Mouse (Mus musculus): Measurements from ENCODE around the gene Qtrt1. TPM values are rescaled to one million over a fixed set of nuclear protein-coding genes. Genes with fewer than 3 reads are reported as not detected.
A peak's percentile ranks its signal among the peaks of the same experiment; 100 is the strongest.

The Qtrt1 gene
- polyA plus RNA-seq, 1 experiment from 2014 or later, result 60.3 TPM

- H3K36me3 ChIP-seq (ENCODE audit: control insufficient read depth, insufficient read depth, low read length), result no peaks in the 10 kb centered on the region
- no peak overlapping the region for H3K27ac ChIP-seq (ENCODE audit: low read length)
- WGBS, result 78% methylated on average over 6 of the region's 6 CpGs
- no peak overlapping the region for H3K4me3 ChIP-seq (ENCODE audit: low read length)
- H3K4me2 ChIP-seq (ENCODE audit: low read depth, low read length), result no peak overlapping the region
- no peaks in the 10 kb centered on the region for H3K27me3 ChIP-seq (replicated peaks; ENCODE audit: control insufficient read depth, insufficient read depth, low read length)
- peaks cover 10% of the 10 kb centered on the region for H3K4me1 ChIP-seq (ENCODE audit: control insufficient read depth, insufficient read depth, low read length)
- no peaks in the 10 kb centered on the region for H3K9me3 ChIP-seq (ENCODE audit: control insufficient read depth, low read length)
- no peak overlapping the region for H3K9ac ChIP-seq (ENCODE audit: low read depth, low read length)
- no peak for ATAC-seq
These were observed 16.5 kb downstream of the Qtrt1 start for GRCm38 (mm10) chr9:21428178-21428577.

- Histone ChIP-seq H3K4me2 (ENCODE audit: low read depth, low read length) (no peak overlapping the region), H3K4me3 (ENCODE audit: low read length) (no peak overlapping the region), H3K27me3 (replicated peaks; ENCODE audit: control insufficient read depth, insufficient read depth, low read length) (no peaks in the 10 kb centered on the region), H3K4me1 (ENCODE audit: control insufficient read depth, insufficient read depth, low read length) (peaks cover 10% of the 10 kb centered on the region), H3K9ac (ENCODE audit: low read depth, low read length) (no peak overlapping the region), H3K9me3 (ENCODE audit: control insufficient read depth, low read length) (no peaks in the 10 kb centered on the region), H3K27ac (ENCODE audit: low read length) (no peak overlapping the region), H3K36me3 (ENCODE audit: control insufficient read depth, insufficient read depth, low read length) (no peaks in the 10 kb centered on the region)
- no peak for ATAC-seq
- WGBS, result 80% methylated on average over 7 of the region's 7 CpGs
These were observed 19.1 kb downstream of the Qtrt1 start for GRCm38 (mm10) chr9:21430724-21431123.

- Histone ChIP-seq H3K9me3 (ENCODE audit: control insufficient read depth, low read length) (no peaks in the 10 kb centered on the region), H3K4me1 (ENCODE audit: control insufficient read depth, insufficient read depth, low read length) (peaks cover 12% of the 10 kb centered on the region; the same call in 1 of the 2 replicates), H3K4me3 (ENCODE audit: low read length) (no peak overlapping the region), H3K36me3 (ENCODE audit: control insufficient read depth, insufficient read depth, low read length) (no peaks in the 10 kb centered on the region), H3K4me2 (ENCODE audit: low read depth, low read length) (no peak overlapping the region), H3K9ac (ENCODE audit: low read depth, low read length) (no peak overlapping the region), H3K27me3 (replicated peaks; ENCODE audit: control insufficient read depth, insufficient read depth, low read length) (no peaks in the 10 kb centered on the region), H3K27ac (ENCODE audit: low read length) (no peak overlapping the region)
- ATAC-seq, result no peak
- 82% methylated on average over 7 of the region's 7 CpGs for WGBS
These were observed 20.4 kb downstream of the Qtrt1 start for GRCm38 (mm10) chr9:21432066-21432465.

- H3K9me3 ChIP-seq (ENCODE audit: control insufficient read depth, low read length), result no peaks in the 10 kb centered on the region
- WGBS, result 92% methylated on average over 8 of the region's 8 CpGs
- H3K36me3 ChIP-seq (ENCODE audit: control insufficient read depth, insufficient read depth, low read length), result no peaks in the 10 kb centered on the region
- peaks cover 10% of the 10 kb centered on the region; the same call in 1 of the 2 replicates for H3K4me1 ChIP-seq (ENCODE audit: control insufficient read depth, insufficient read depth, low read length)
- H3K9ac ChIP-seq (ENCODE audit: low read depth, low read length), result no peak overlapping the region
- no peak overlapping the region for H3K4me3 ChIP-seq (ENCODE audit: low read length)
- ATAC-seq, result no peak
- no peak overlapping the region for H3K4me2 ChIP-seq (ENCODE audit: low read depth, low read length)
- no peak overlapping the region for H3K27ac ChIP-seq (ENCODE audit: low read length)
- H3K27me3 ChIP-seq (replicated peaks; ENCODE audit: control insufficient read depth, insufficient read depth, low read length), result no peaks in the 10 kb centered on the region
These were observed 22.1 kb downstream of the Qtrt1 start for GRCm38 (mm10) chr9:21433766-21434165.

GRCm38 (mm10) chr9:21434410-21434809, 22.8 kb downstream of the Qtrt1 start:
- Histone ChIP-seq H3K36me3 (ENCODE audit: control insufficient read depth, insufficient read depth, low read length) (no peaks in the 10 kb centered on the region), H3K27me3 (replicated peaks; ENCODE audit: control insufficient read depth, insufficient read depth, low read length) (no peaks in the 10 kb centered on the region), H3K4me1 (ENCODE audit: control insufficient read depth, insufficient read depth, low read length) (peaks cover 10% of the 10 kb centered on the region; the same call in 1 of the 2 replicates), H3K27ac (ENCODE audit: low read length) (no peak overlapping the region), H3K9me3 (ENCODE audit: control insufficient read depth, low read length) (no peaks in the 10 kb centered on the region), H3K9ac (ENCODE audit: low read depth, low read length) (no peak overlapping the region), H3K4me2 (ENCODE audit: low read depth, low read length) (no peak overlapping the region), H3K4me3 (ENCODE audit: low read length) (no peak overlapping the region)
- WGBS, result 88% methylated on average over 2 of the region's 2 CpGs
- ATAC-seq, result no peak

- ATAC-seq, result 0 out of 2 replicates have a peak, but pooled peaks have one; percentile 7
- Histone ChIP-seq H3K36me3 (ENCODE audit: control insufficient read depth, insufficient read depth, low read length) (no peaks in the 10 kb centered on the region), H3K9ac (ENCODE audit: low read depth, low read length) (no peak overlapping the region), H3K4me3 (ENCODE audit: low read length) (no peak overlapping the region), H3K9me3 (ENCODE audit: control insufficient read depth, low read length) (no peaks in the 10 kb centered on the region), H3K4me1 (ENCODE audit: control insufficient read depth, insufficient read depth, low read length) (peaks cover 10% of the 10 kb centered on the region; the same call in 1 of the 2 replicates), H3K4me2 (ENCODE audit: low read depth, low read length) (no peak overlapping the region), H3K27ac (ENCODE audit: low read length) (no peak overlapping the region), H3K27me3 (replicated peaks; ENCODE audit: control insufficient read depth, insufficient read depth, low read length) (no peaks in the 10 kb centered on the region)
- 80% methylated on average over 7 of the region's 7 CpGs for WGBS
These were observed 24.4 kb downstream of the Qtrt1 start for GRCm38 (mm10) chr9:21435777-21436635.

GRCm38 (mm10) chr9:21437577-21437976, 25.9 kb downstream of the Qtrt1 start:
- no peak overlapping the region for H3K4me3 ChIP-seq (ENCODE audit: low read length)
- ATAC-seq, result no peak
- WGBS, result 93% methylated on average over 6 of the region's 6 CpGs
- no peaks in the 10 kb centered on the region for H3K27me3 ChIP-seq (replicated peaks; ENCODE audit: control insufficient read depth, insufficient read depth, low read length)
- H3K9ac ChIP-seq (ENCODE audit: low read depth, low read length), result no peak overlapping the region
- no peaks in the 10 kb centered on the region for H3K9me3 ChIP-seq (ENCODE audit: control insufficient read depth, low read length)
- H3K36me3 ChIP-seq (ENCODE audit: control insufficient read depth, insufficient read depth, low read length), result no peaks in the 10 kb centered on the region
- peaks cover 10% of the 10 kb centered on the region; the same call in 1 of the 2 replicates for H3K4me1 ChIP-seq (ENCODE audit: control insufficient read depth, insufficient read depth, low read length)
- no peak overlapping the region for H3K27ac ChIP-seq (ENCODE audit: low read length)
- H3K4me2 ChIP-seq (ENCODE audit: low read depth, low read length), result no peak overlapping the region

- Histone ChIP-seq H3K27me3 (replicated peaks; ENCODE audit: control insufficient read depth, insufficient read depth, low read length) (no peaks in the 10 kb centered on the region), H3K4me2 (ENCODE audit: low read depth, low read length) (no peak overlapping the region), H3K4me3 (ENCODE audit: low read length) (no peak overlapping the region), H3K9me3 (ENCODE audit: control insufficient read depth, low read length) (no peaks in the 10 kb centered on the region), H3K9ac (ENCODE audit: low read depth, low read length) (no peak overlapping the region), H3K36me3 (ENCODE audit: control insufficient read depth, insufficient read depth, low read length) (no peaks in the 10 kb centered on the region), H3K27ac (ENCODE audit: low read length) (no peak overlapping the region), H3K4me1 (ENCODE audit: control insufficient read depth, insufficient read depth, low read length) (peaks cover 10% of the 10 kb centered on the region; the same call in 1 of the 2 replicates)
- WGBS, result 63% methylated on average over 3 of the region's 3 CpGs
- ATAC-seq, result no peak
These were observed 26.6 kb downstream of the Qtrt1 start for GRCm38 (mm10) chr9:21438219-21438618.

- WGBS, result 77% methylated on average over 3 of the region's 3 CpGs
- no peaks in the 10 kb centered on the region for H3K36me3 ChIP-seq (ENCODE audit: control insufficient read depth, insufficient read depth, low read length)
- H3K27ac ChIP-seq (ENCODE audit: low read length), result no peak overlapping the region
- no peak overlapping the region for H3K9ac ChIP-seq (ENCODE audit: low read depth, low read length)
- H3K4me2 ChIP-seq (ENCODE audit: low read depth, low read length), result no peak overlapping the region
- no peaks in the 10 kb centered on the region for H3K9me3 ChIP-seq (ENCODE audit: control insufficient read depth, low read length)
- H3K4me3 ChIP-seq (ENCODE audit: low read length), result no peak overlapping the region
- ATAC-seq, result peak; percentile 43; the same call in 1 of the 2 replicates
- H3K27me3 ChIP-seq (replicated peaks; ENCODE audit: control insufficient read depth, insufficient read depth, low read length), result no peaks in the 10 kb centered on the region
- peaks cover 10% of the 10 kb centered on the region; the same call in 1 of the 2 replicates for H3K4me1 ChIP-seq (ENCODE audit: control insufficient read depth, insufficient read depth, low read length)
These were observed 27.8 kb downstream of the Qtrt1 start for GRCm38 (mm10) chr9:21439456-21439855.

All from intestine, embryonic 16.5 days (tissue).